Mouse (Mus musculus): ENCODE results near the gene Plekhm3. TPM values are rescaled to one million over a fixed set of nuclear protein-coding genes. Genes with fewer than 3 reads are reported as not detected.

The Plekhm3 gene
- 7.2 and 9.1 TPM in 2 replicates for polyA plus RNA-seq (2012; rRNA removed; ENCODE audit: low replicate concordance)

GRCm38 (mm10) chr1:64956479-64956961 is at the start of gene Plekhm3:
Gene Plekhm3, minus strand, starts transcription at chr1:64956824.

GRCm38 (mm10) chr1:64737502-64738179 is 219.0 kb downstream of the Plekhm3 start, which contains the start of gene Fzd5:
Gene Fzd5, minus strand, starts transcription at chr1:64737751.

Other genes starting within 250 kb of the Plekhm3 start
- gene Fzd5, start 219.1 kb downstream of the Plekhm3 start, polyA plus RNA-seq (2012; rRNA removed; ENCODE audit: low replicate concordance) = 4.6 and 8.6 TPM in 2 replicates
- gene Akr1cl, start 75.9 kb upstream of the Plekhm3 start, polyA plus RNA-seq (2012; rRNA removed; ENCODE audit: low replicate concordance) = 0.13 and 2.4 TPM in 2 replicates
- not detected in 2 replicates for gene Cryge, start 94.3 kb upstream of the Plekhm3 start, polyA plus RNA-seq (2012; rRNA removed; ENCODE audit: low replicate concordance)
- not detected in 2 replicates for gene Crygd, start 106.6 kb upstream of the Plekhm3 start, polyA plus RNA-seq (2012; rRNA removed; ENCODE audit: low replicate concordance)
- gene Crygc, start 116.9 kb upstream of the Plekhm3 start, polyA plus RNA-seq (2012; rRNA removed; ENCODE audit: low replicate concordance) = not detected in 2 replicates
- gene Crygb, start 125.5 kb upstream of the Plekhm3 start, polyA plus RNA-seq (2012; rRNA removed; ENCODE audit: low replicate concordance) = not detected in 2 replicates
- gene Cryga, start 146.5 kb upstream of the Plekhm3 start, polyA plus RNA-seq (2012; rRNA removed; ENCODE audit: low replicate concordance) = not detected in 2 replicates
- not detected in 2 replicates for gene Gm28845, start 162.7 kb upstream of the Plekhm3 start, polyA plus RNA-seq (2012; rRNA removed; ENCODE audit: low replicate concordance)
- gene D630023F18Rik, start 166.4 kb upstream of the Plekhm3 start, polyA plus RNA-seq (2012; rRNA removed; ENCODE audit: low replicate concordance) = not detected in 2 replicates
- gene Idh1, start 229.7 kb upstream of the Plekhm3 start, polyA plus RNA-seq (2012; rRNA removed; ENCODE audit: low replicate concordance) = 99.9 and 170 TPM in 2 replicates
- 11.5 and 14.1 TPM in 2 replicates for gene Pikfyve, start 229.9 kb upstream of the Plekhm3 start, polyA plus RNA-seq (2012; rRNA removed; ENCODE audit: low replicate concordance)